Mouse (Mus musculus) G1E (cell line): ENCODE results near the gene Cd72.

ENCODE experiments used
- CTCF ChIP-seq: IDR thresholded peaks from 2 replicates; pipeline ENCODE4 v1.5.1; 2012; ENCODE audit warnings: low read depth, low read length, inconsistent platforms, mixed read lengths
- POLR2AphosphoS5 ChIP-seq: IDR thresholded peaks from 2 replicates; pipeline ENCODE4 v1.6.1; 2012; ENCODE audit warnings: low read depth, low read length, inconsistent platforms; ENCODE audit not compliant: insufficient replicate concordance
- TAL1 ChIP-seq: conservative IDR thresholded peaks from 2 replicates; pipeline ENCODE4 v1.6.1; 2012; ENCODE audit warnings: low read depth, low read length, inconsistent platforms, mixed read lengths

DNA sequence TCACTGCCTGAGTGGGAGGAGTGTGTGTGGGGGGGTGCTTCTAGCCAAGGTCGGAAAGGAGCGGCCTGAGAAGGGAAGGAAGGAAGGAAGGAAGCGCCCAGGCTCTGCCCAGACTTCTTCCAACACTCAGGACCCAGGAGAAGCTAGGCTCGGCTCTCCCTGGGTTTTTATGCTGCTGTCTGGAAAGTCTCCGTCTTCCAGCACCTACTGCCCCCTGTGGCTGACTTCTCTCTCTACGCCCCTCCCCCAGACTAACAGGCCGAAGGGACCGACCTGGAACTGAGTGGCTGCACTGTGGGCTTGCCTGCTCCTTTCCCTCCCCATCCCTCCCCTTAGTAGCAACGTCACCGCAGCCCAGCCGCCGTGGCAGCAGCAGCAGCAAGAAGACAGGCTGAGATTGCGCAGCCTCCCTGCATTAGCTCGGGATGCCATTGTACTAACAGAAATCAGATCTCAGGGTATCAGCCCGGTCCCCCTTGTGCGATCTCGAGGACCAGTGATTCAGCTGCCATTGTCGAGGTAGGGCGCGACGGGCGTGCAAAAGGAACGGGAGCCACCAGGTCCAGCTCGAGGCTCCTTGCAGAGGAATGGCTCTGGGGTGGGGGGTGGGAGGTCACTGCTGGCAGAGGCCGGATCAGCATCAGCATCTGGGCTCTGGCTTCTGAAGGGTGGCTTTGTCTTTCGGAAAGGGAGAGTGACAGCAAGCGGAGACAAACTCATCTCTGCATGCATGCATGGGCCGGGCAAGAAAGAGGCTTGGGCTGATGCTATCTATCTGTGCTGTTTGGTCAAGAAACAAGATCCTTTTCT is 48.1 kb downstream of the Cd72 start:
- no peak for TF ChIP-seq CTCF
- TF ChIP-seq TAL1 = no peak
- no peak for TF ChIP-seq POLR2AphosphoS5
